Mouse (Mus musculus) CH12.LX (cell line): ENCODE results near the gene Sgtb.
A peak's percentile ranks its signal among the peaks of the same experiment; 100 is the strongest.

ENCODE experiments used
- CTCF ChIP-seq, 2 experiments: IDR thresholded peaks in 1 of 2; conservative IDR thresholded peaks in 1 of 2; 2 replicates each; pipeline ENCODE4 v1.5.1; 2011 to 2012; ENCODE audit warnings: low read depth in 2 of 2, low read length in 2 of 2, improper control_type of control experiment in 1 of 2, inconsistent platforms in 1 of 2, mild to moderate bottlenecking in 1 of 2, moderate library complexity in 1 of 2
- JUND ChIP-seq: conservative IDR thresholded peaks from 2 replicates; pipeline ENCODE4 v1.6.1; 2011; ENCODE audit warnings: low read depth, low read length, improper control_type of control experiment
- MXI1 ChIP-seq: IDR thresholded peaks from 2 replicates; pipeline ENCODE4 v1.6.1; 2011; ENCODE audit warnings: mild to moderate bottlenecking, low read depth, low read length, improper control_type of control experiment
- NRF1 ChIP-seq: IDR thresholded peaks from 2 replicates; pipeline ENCODE4 v1.6.1; 2014; ENCODE audit warnings: low read depth, mild to moderate bottlenecking, inconsistent platforms, low read length, improper control_type of control experiment, moderate library complexity
- POLR2A ChIP-seq: IDR thresholded peaks from 2 replicates; pipeline ENCODE4 v1.6.1; 2011; ENCODE audit warnings: low read depth, mild to moderate bottlenecking, improper control_type of control experiment, low read length
- RAD21 ChIP-seq: IDR thresholded peaks from 2 replicates; pipeline ENCODE4 v1.6.1; 2011; ENCODE audit warnings: low read depth, mild to moderate bottlenecking, low read length, improper control_type of control experiment, moderate library complexity
- SIN3A ChIP-seq: IDR thresholded peaks from 2 replicates; pipeline ENCODE4 v1.6.1; 2012; ENCODE audit warnings: low read length, improper control_type of control experiment, inconsistent platforms

DNA sequence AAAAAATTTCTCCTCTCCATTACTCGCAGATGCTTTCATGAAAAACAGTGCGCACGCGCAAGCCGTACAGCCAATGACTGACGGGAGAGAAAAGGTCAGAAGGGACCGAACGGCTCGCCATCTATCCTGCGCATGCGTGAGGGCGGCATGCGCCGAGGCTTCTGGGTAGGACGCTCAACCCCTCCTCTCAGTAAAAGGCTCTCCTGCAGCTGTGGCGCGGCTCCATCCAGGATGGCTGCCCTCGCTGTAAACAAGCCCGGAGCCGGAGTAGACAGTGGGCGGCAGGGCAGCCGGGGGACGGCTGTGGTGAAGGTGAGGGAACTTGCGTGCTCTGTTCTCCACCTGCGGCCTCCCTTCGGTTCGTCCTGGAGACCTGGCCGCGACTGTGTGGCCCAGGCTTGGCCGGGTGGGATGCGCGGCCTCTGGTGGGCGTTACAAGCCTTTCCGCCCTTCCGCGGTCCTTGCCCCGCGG is 69.1 kb downstream of the Sgtb start, which contains the start of gene Trim23:
- TF ChIP-seq SIN3A (peak; percentile 87; the same call in 1 of the 2 replicates), POLR2A (peak; percentile 86), RAD21 (no peak), NRF1 (peak; percentile 99), CTCF (conservative IDR thresholded peaks at IDR 0.05 in 1 of 2, IDR thresholded peaks at IDR 0.05 in 1 of 2; ENCODE audit: low read depth in 2 of 2, low read length in 2 of 2) (peak in 1 of 2 experiments; percentile 24; a peak in 1 of 4 replicates), JUND (no peak), MXI1 (peak; percentile 73)
